Mouse (Mus musculus) neural tube, embryonic 15.5 days (tissue): Measurements from ENCODE around the gene Eprs. TPM values are rescaled to one million over a fixed set of nuclear protein-coding genes. Genes with fewer than 3 reads are reported as not detected.
A peak's percentile ranks its signal among the peaks of the same experiment; 100 is the strongest.

Experiments
- ATAC-seq: fragments of 200-750 bp; cut with Nextera tagmentation; 2 replicates; pipeline ENCODE4 v1.8.0; 2017; ENCODE audit warnings: mild to moderate bottlenecking, moderate TSS enrichment, moderate library complexity; ENCODE audit not compliant: low FRiP score
- H3K27ac ChIP-seq: fragments of 300-500 bp; sonication (generic); replicated peaks from 2 replicates; pipeline ENCODE4 v1.5.1; 2015; ENCODE audit warnings: mild to moderate bottlenecking, inconsistent platforms
- H3K27me3 ChIP-seq: fragments of 300-500 bp; sonication (generic); replicated peaks from 2 replicates; pipeline ENCODE4 v1.6.1; 2015; ENCODE audit warnings: inconsistent platforms
- H3K36me3 ChIP-seq: fragments of 300-500 bp; sonication (generic); 2 replicates; pipeline ENCODE4 v1.6.1; 2015; ENCODE audit warnings: inconsistent platforms
- H3K4me1 ChIP-seq: fragments of 300-500 bp; sonication (generic); 2 replicates; pipeline ENCODE4 v1.6.1; 2015; ENCODE audit warnings: inconsistent platforms
- H3K4me2 ChIP-seq: fragments of 300-500 bp; sonication (generic); 2 replicates; pipeline ENCODE4 v1.6.1; 2015; ENCODE audit warnings: inconsistent platforms, mild to moderate bottlenecking, moderate library complexity
- H3K4me3 ChIP-seq: fragments of 300-500 bp; sonication (generic); replicated peaks from 2 replicates; pipeline ENCODE4 v1.5.1; 2015; ENCODE audit warnings: mild to moderate bottlenecking, inconsistent platforms
- H3K9ac ChIP-seq: fragments of 300-500 bp; sonication (generic); replicated peaks from 2 replicates; pipeline ENCODE4 v1.6.1; 2015; ENCODE audit warnings: mild to moderate bottlenecking, inconsistent platforms
- H3K9me3 ChIP-seq: fragments of 300-500 bp; sonication (generic); replicated peaks from 2 replicates; pipeline ENCODE4 v1.6.1; 2016; ENCODE audit warnings: inconsistent platforms
- WGBS: fragments of 180-500 bp; shearing (Covaris S2); methylation state at CpG from one replicate; pipeline ENCODE4 v1.1.7; 2015; ENCODE audit warnings: mixed read lengths; 5-methylcytosine and 5-hydroxymethylcytosine counted together
- polyA plus RNA-seq: library from polyadenylated mRNA; unstranded; fragments of >200 nt; fragmentation: Nextera tagmentation; extraction: Ambion mirVana; gene quantifications from 2 replicates; pipeline ENCODE4 v1.2.1, GENCODE M21; 2015

Eprs gene
- polyA plus RNA-seq, 1 experiment from 2014 or later = 134 TPM

- Histone ChIP-seq H3K27ac (no peak overlapping the region), H3K4me1 (peaks cover 12% of the 10 kb centered on the region; the same call in 1 of the 2 replicates), H3K4me2 (no peak overlapping the region), H3K27me3 (peaks cover 16% of the 10 kb centered on the region; the same call in 1 of the 2 replicates), H3K36me3 (no peaks in the 10 kb centered on the region), H3K4me3 (no peak overlapping the region), H3K9me3 (no peaks in the 10 kb centered on the region), H3K9ac (no peak overlapping the region)
- WGBS = 90% methylated on average over 3 of the region's 3 CpGs
- no peak for ATAC-seq
Observed at GRCm38 (mm10) chr1:185451495-185451894, 88.7 kb downstream of the Eprs start.

GRCm38 (mm10) chr1:185452461-185452860 is 89.6 kb downstream of the Eprs start:
- Histone ChIP-seq H3K9ac (no peak overlapping the region), H3K27ac (no peak overlapping the region), H3K36me3 (no peaks in the 10 kb centered on the region), H3K9me3 (no peaks in the 10 kb centered on the region), H3K27me3 (peaks cover 23% of the 10 kb centered on the region; the same call in 1 of the 2 replicates), H3K4me3 (no peak overlapping the region), H3K4me2 (no peak overlapping the region), H3K4me1 (peaks cover 12% of the 10 kb centered on the region; the same call in 1 of the 2 replicates)
- ATAC-seq = no peak
- WGBS = 97% methylated on average over 6 of the region's 6 CpGs

- no peaks in the 10 kb centered on the region for H3K36me3 ChIP-seq
- H3K4me2 ChIP-seq = peak overlapping the region; percentile 94
- no peak overlapping the region for H3K27ac ChIP-seq
- H3K4me1 ChIP-seq = peaks cover 12% of the 10 kb centered on the region; the same call in 1 of the 2 replicates
- no peaks in the 10 kb centered on the region for H3K9me3 ChIP-seq
- peaks cover 23% of the 10 kb centered on the region; the same call in 1 of the 2 replicates for H3K27me3 ChIP-seq
- no peak for ATAC-seq
- H3K9ac ChIP-seq = peak overlapping the region; percentile 71; the same call in 1 of the 2 replicates
- peak overlapping the region; percentile 57 for H3K4me3 ChIP-seq
- WGBS = 42% methylated on average over 4 of the region's 4 CpGs
Observed at GRCm38 (mm10) chr1:185454144-185454543, 91.3 kb downstream of the Eprs start.

- ATAC-seq = peak; percentile 77
- Histone ChIP-seq H3K27ac (peak within 1 kb of the TSS; percentile 68), H3K27me3 (peaks cover 23% of the 10 kb centered on the region; the same call in 1 of the 2 replicates), H3K9ac (peak within 1 kb of the TSS; percentile 71), H3K4me2 (peak within 1 kb of the TSS; percentile 94), H3K4me1 (peaks cover 12% of the 10 kb centered on the region; the same call in 1 of the 2 replicates), H3K36me3 (no peaks in the 10 kb centered on the region), H3K4me3 (peak within 1 kb of the TSS; percentile 57), H3K9me3 (no peaks in the 10 kb centered on the region)
- 1% methylated on average over 16 of the region's 18 CpGs for WGBS
Observed at GRCm38 (mm10) chr1:185454575-185454954, 91.7 kb downstream of the Eprs start, which contains the start of gene Slc30a10. Gene Slc30a10, plus strand, starts transcription at chr1:185454848.

- H3K4me2 ChIP-seq = peak overlapping the region; percentile 94
- no peaks in the 10 kb centered on the region for H3K9me3 ChIP-seq
- ATAC-seq = peak; percentile 77
- H3K9ac ChIP-seq = peak overlapping the region; percentile 71
- H3K4me1 ChIP-seq = peaks cover 12% of the 10 kb centered on the region; the same call in 1 of the 2 replicates
- H3K36me3 ChIP-seq = no peaks in the 10 kb centered on the region
- under 1% methylated on average over 71 of the region's 71 CpGs for WGBS
- H3K4me3 ChIP-seq = peak overlapping the region; percentile 57
- peak overlapping the region; percentile 68 for H3K27ac ChIP-seq
- peaks cover 23% of the 10 kb centered on the region; the same call in 1 of the 2 replicates for H3K27me3 ChIP-seq
Observed at GRCm38 (mm10) chr1:185454955-185455701, 92.3 kb downstream of the Eprs start.

GRCm38 (mm10) chr1:185456327-185456726 is 93.5 kb downstream of the Eprs start:
- Histone ChIP-seq H3K4me1 (peaks cover 16% of the 10 kb centered on the region; the same call in 1 of the 2 replicates), H3K27me3 (peaks cover 23% of the 10 kb centered on the region; the same call in 1 of the 2 replicates), H3K36me3 (no peaks in the 10 kb centered on the region), H3K4me3 (peak overlapping the region; percentile 57), H3K4me2 (peak overlapping the region; percentile 94), H3K9ac (no peak overlapping the region), H3K9me3 (no peaks in the 10 kb centered on the region), H3K27ac (no peak overlapping the region)
- WGBS = 87% methylated on average over 9 of the region's 9 CpGs
- ATAC-seq = no peak

- ATAC-seq = no peak
- Histone ChIP-seq H3K4me1 (peaks cover 7% of the 10 kb centered on the region; the same call in 1 of the 2 replicates), H3K27ac (no peak overlapping the region), H3K9ac (no peak overlapping the region), H3K4me3 (no peak overlapping the region), H3K36me3 (no peaks in the 10 kb centered on the region), H3K27me3 (0 out of 2 replicates have a peak, but pooled peaks cover 13% of the 10 kb centered on the region), H3K9me3 (no peaks in the 10 kb centered on the region), H3K4me2 (no peak overlapping the region)
- 90% methylated on average over 5 of the region's 5 CpGs for WGBS
Observed at GRCm38 (mm10) chr1:185460096-185460495, 97.3 kb downstream of the Eprs start.

GRCm38 (mm10) chr1:185462889-185463288 is 100.0 kb downstream of the Eprs start:
- no peak for ATAC-seq
- Histone ChIP-seq H3K4me2 (no peak overlapping the region), H3K4me3 (no peak overlapping the region), H3K9ac (no peak overlapping the region), H3K36me3 (no peaks in the 10 kb centered on the region), H3K4me1 (0 out of 2 replicates have a peak, but pooled peaks cover 4% of the 10 kb centered on the region), H3K9me3 (no peaks in the 10 kb centered on the region), H3K27me3 (no peaks in the 10 kb centered on the region), H3K27ac (no peak overlapping the region)
- WGBS = 57% methylated on average over 5 of the region's 5 CpGs

GRCm38 (mm10) chr1:185469551-185470021 is 106.7 kb downstream of the Eprs start:
- Histone ChIP-seq H3K4me1 (no peaks in the 10 kb centered on the region), H3K27me3 (no peaks in the 10 kb centered on the region)
- no peak for ATAC-seq

GRCm38 (mm10) chr1:185472025-185472720 is 109.3 kb downstream of the Eprs start:
- ATAC-seq = no peak
- no peak overlapping the region for H3K4me2 ChIP-seq
- H3K4me1 ChIP-seq = no peaks in the 10 kb centered on the region
- H3K9ac ChIP-seq = no peak overlapping the region
- no peak overlapping the region for H3K4me3 ChIP-seq
- H3K9me3 ChIP-seq = no peaks in the 10 kb centered on the region
- H3K27ac ChIP-seq = no peak overlapping the region
- no peaks in the 10 kb centered on the region for H3K27me3 ChIP-seq
- H3K36me3 ChIP-seq = no peaks in the 10 kb centered on the region
- WGBS = 65% methylated on average over 8 of the region's 8 CpGs

More at GRCm38 (mm10) chr1:185469551-185470021, 106.7 kb downstream of the Eprs start:
- Histone ChIP-seq H3K36me3 (no peaks in the 10 kb centered on the region), H3K4me3 (no peak overlapping the region), H3K27ac (no peak overlapping the region), H3K9ac (no peak overlapping the region), H3K9me3 (no peaks in the 10 kb centered on the region), H3K4me2 (no peak overlapping the region)
- 81% methylated on average over 8 of the region's 8 CpGs for WGBS

- H3K4me3 ChIP-seq = no peak overlapping the region
- WGBS = 92% methylated on average over 4 of the region's 4 CpGs
Observed at GRCm38 (mm10) chr1:185472730-185473129, 109.9 kb downstream of the Eprs start.

More at GRCm38 (mm10) chr1:185472730-185473129, 109.9 kb downstream of the Eprs start:
- no peaks in the 10 kb centered on the region for H3K27me3 ChIP-seq
- no peak overlapping the region for H3K4me2 ChIP-seq
- ATAC-seq = no peak
- no peaks in the 10 kb centered on the region for H3K4me1 ChIP-seq
- no peak overlapping the region for H3K27ac ChIP-seq
- no peaks in the 10 kb centered on the region for H3K36me3 ChIP-seq
- H3K9me3 ChIP-seq = no peaks in the 10 kb centered on the region
- H3K9ac ChIP-seq = no peak overlapping the region
